Mouse (Mus musculus): ENCODE measurements around the gene Gm9507.
"Not testable (repeated sequence)": the region's sequence is repeated elsewhere in the genome, so short reads cannot be mapped to it uniquely, and the experiment has no call there.

The Gm9507 gene

GRCm38 (mm10) chr10:77811743-77812142 is at the start of gene Gm9507:
Gene Gm9507 (minus strand): TSS chr10:77811843.
- no peak for DNase-seq

- no peak for DNase-seq
These were observed 40.9 kb upstream of the Gm9507 start, which contains the start of gene Gm10318 for GRCm38 (mm10) chr10:77852559-77852958. Gene Gm10318 (plus strand): TSS chr10:77852859.

GRCm38 (mm10) chr10:77847538-77847937 is 35.9 kb upstream of the Gm9507 start:
- DNase-seq, result no peak

- DNase-seq, result no peak
These were observed 35.3 kb upstream of the Gm9507 start for GRCm38 (mm10) chr10:77846961-77847360.

GRCm38 (mm10) chr10:77846503-77846902 is 34.9 kb upstream of the Gm9507 start, which contains the start of gene Gm36176:
Gene Gm36176 (plus strand): TSS chr10:77846803.
- no peak for DNase-seq

GRCm38 (mm10) chr10:77839006-77839405 is 27.4 kb upstream of the Gm9507 start:
- no peak for DNase-seq

GRCm38 (mm10) chr10:77835647-77836046 is 24.0 kb upstream of the Gm9507 start, which contains the start of gene Krtap10-10:
Gene Krtap10-10 (plus strand): TSS chr10:77835947.
- DNase-seq, result no peak

- DNase-seq, result no peak
These were observed 15.3 kb upstream of the Gm9507 start, which contains the start of gene Krtap10-4 for GRCm38 (mm10) chr10:77826951-77827350. Gene Krtap10-4 (minus strand): TSS chr10:77827095.

- no peak for DNase-seq
These were observed 7.6 kb upstream of the Gm9507 start for GRCm38 (mm10) chr10:77819203-77819602.

GRCm38 (mm10) chr10:77818523-77818922 is 6.9 kb upstream of the Gm9507 start:
- no peak for DNase-seq

- peak; percentile 30 for DNase-seq
These were observed 3.9 kb upstream of the Gm9507 start for GRCm38 (mm10) chr10:77815514-77815913.

GRCm38 (mm10) chr10:77814382-77814781 is 2.7 kb upstream of the Gm9507 start, which contains the start of gene Gm2696:
Gene Gm2696 (plus strand): TSS chr10:77814682.
- no peak for DNase-seq

- no peak for DNase-seq
These were observed 7.5 kb downstream of the Gm9507 start for GRCm38 (mm10) chr10:77804095-77804494.

- DNase-seq, result no peak
These were observed 12.6 kb downstream of the Gm9507 start, which contains the start of gene Gm19668 for GRCm38 (mm10) chr10:77798921-77799508. Gene Gm19668 (minus strand): TSS chr10:77799133.

- not testable (repeated sequence) for DNase-seq
These were observed 13.3 kb downstream of the Gm9507 start for GRCm38 (mm10) chr10:77798164-77798920.

GRCm38 (mm10) chr10:77797677-77798076 is 14.0 kb downstream of the Gm9507 start:
- DNase-seq, result no peak

- no peak for DNase-seq
These were observed 16.7 kb downstream of the Gm9507 start, which contains the start of gene Gm9639 for GRCm38 (mm10) chr10:77794976-77795375. Gene Gm9639 (minus strand): TSS chr10:77795076.

GRCm38 (mm10) chr10:77788621-77789020 is 23.0 kb downstream of the Gm9507 start:
- DNase-seq, result no peak

- not testable (repeated sequence) for DNase-seq
These were observed 23.8 kb downstream of the Gm9507 start, which contains the start of gene Gm7137 for GRCm38 (mm10) chr10:77787876-77788275. Gene Gm7137 (minus strand): TSS chr10:77788200.

- DNase-seq, result not testable (repeated sequence)
These were observed 28.2 kb downstream of the Gm9507 start for GRCm38 (mm10) chr10:77783396-77783795.

- DNase-seq, result not testable (repeated sequence)
These were observed 29.2 kb downstream of the Gm9507 start, which contains the start of gene Gm3250 for GRCm38 (mm10) chr10:77782442-77782841. Gene Gm3250 (minus strand): TSS chr10:77782542.

- not testable (repeated sequence) for DNase-seq
These were observed 34.8 kb downstream of the Gm9507 start, which contains the start of gene Gm7138 for GRCm38 (mm10) chr10:77776844-77777243. Gene Gm7138 (minus strand): TSS chr10:77776944.

GRCm38 (mm10) chr10:77772142-77772541 is 39.5 kb downstream of the Gm9507 start:
- not testable (repeated sequence) for DNase-seq

Measured in lung, postnatal 14 days (tissue).